Mouse (Mus musculus) right cerebral cortex, postnatal 25 days (tissue): ENCODE measurements around the gene Tet3.
A peak's percentile ranks its signal among the peaks of the same experiment; 100 is the strongest.
"Not testable (repeated sequence)": the region's sequence is repeated elsewhere in the genome, so short reads cannot be mapped to it uniquely, and the experiment has no call there.

ENCODE experiments used
- DNase-seq: peaks from one replicate; pipeline ENCODE4 v3.0.0; 2022

Gene Tet3

GRCm38 (mm10) chr6:83361523-83362248 lies 97.2 kb downstream of the Tet3 start:
- DNase-seq = no peak

GRCm38 (mm10) chr6:83357436-83357835 lies 101.4 kb downstream of the Tet3 start:
- no peak for DNase-seq

DNA sequence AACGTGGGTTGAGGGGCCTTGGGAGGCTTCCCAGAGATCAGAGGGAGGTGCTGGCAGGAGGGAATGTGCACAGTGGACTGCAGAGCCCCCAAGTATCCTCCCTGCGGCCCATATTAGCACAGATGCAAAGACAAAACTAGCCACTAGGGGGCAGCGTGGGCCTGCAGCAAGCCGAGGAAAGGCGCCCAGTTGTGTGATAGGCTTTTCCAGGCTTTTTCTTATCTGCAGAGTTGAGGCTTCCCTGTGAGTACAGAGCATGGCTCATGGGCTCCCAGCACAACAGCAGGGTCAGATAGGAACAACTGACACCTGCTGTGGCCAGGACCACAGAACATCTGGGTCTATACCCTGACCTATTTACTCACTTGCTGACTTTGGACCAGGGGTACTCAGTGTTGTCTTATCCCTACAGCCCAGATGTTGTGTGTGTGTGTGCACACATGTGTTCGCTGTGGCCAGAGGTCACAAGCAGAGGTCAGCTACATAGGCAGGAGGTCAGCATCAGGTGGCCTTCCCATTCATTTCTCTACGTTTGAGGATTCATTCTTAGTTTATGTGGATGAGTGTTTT lies 102.2 kb downstream of the Tet3 start:
- peak; percentile 79 for DNase-seq

DNA sequence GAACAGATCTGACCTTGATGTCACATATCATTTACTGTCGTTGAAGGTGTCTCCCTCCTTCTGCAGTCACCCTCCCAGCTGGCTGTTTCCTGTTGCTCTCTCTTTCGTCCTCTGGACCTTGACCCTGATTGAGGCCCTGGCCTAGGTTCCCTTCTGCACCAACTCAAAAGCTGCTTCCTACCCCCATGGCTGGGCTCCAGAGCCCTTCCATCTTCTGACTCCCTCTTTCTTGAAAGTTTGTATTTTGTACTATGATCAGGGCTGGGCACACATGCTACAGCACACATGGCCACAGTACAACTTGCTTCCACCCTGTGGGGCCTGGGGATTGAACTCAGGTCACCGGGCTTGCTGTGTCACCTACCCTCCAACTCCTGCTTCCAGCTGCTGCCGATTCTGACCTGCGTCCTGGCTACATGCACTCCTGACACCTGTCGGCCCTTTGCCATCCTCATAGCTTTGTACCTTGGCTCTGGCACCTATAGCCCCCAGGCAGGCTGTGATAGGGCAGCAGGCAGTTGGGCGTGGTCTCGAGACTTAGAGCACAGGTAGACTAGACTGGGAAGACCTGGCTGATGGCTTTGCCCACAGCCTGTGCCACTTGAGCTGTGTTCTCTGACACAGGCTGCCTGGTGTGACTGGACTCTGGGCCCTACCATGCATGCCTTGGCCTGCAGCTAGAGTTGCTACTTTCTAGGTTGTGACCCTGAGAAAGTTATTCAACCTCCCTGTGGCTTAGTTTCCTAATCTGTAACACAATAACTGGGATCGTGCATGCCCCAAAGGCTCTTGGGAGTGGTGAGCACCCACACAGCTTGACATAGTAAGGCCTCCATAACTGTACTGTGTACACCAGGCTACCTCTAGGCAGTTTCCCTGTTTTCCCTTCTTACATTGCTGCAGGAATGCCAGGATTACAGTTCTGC lies 103.8 kb downstream of the Tet3 start:
- DNase-seq = no peak

GRCm38 (mm10) chr6:83352666-83353410 lies 106.0 kb downstream of the Tet3 start:
- no peak for DNase-seq

GRCm38 (mm10) chr6:83351490-83352160 lies 107.3 kb downstream of the Tet3 start:
- no peak for DNase-seq

GRCm38 (mm10) chr6:83350851-83351405 lies 108.0 kb downstream of the Tet3 start:
- no peak for DNase-seq

- DNase-seq = no peak
Observed at GRCm38 (mm10) chr6:83350172-83350571, 108.7 kb downstream of the Tet3 start.

- peak; percentile 88 for DNase-seq
Observed at GRCm38 (mm10) chr6:83349274-83349958, 109.5 kb downstream of the Tet3 start.

- no peak for DNase-seq
Observed at GRCm38 (mm10) chr6:83348873-83349272, 110.0 kb downstream of the Tet3 start, which contains the start of gene Bola3. Gene Bola3, plus strand, starts transcription at chr6:83349147.

GRCm38 (mm10) chr6:83347916-83348315 lies 111.0 kb downstream of the Tet3 start:
- no peak for DNase-seq

- DNase-seq = not testable (repeated sequence)
Observed at GRCm38 (mm10) chr6:83345285-83345684, 113.6 kb downstream of the Tet3 start.

GRCm38 (mm10) chr6:83342957-83343356 lies 115.9 kb downstream of the Tet3 start:
- no peak for DNase-seq

DNA sequence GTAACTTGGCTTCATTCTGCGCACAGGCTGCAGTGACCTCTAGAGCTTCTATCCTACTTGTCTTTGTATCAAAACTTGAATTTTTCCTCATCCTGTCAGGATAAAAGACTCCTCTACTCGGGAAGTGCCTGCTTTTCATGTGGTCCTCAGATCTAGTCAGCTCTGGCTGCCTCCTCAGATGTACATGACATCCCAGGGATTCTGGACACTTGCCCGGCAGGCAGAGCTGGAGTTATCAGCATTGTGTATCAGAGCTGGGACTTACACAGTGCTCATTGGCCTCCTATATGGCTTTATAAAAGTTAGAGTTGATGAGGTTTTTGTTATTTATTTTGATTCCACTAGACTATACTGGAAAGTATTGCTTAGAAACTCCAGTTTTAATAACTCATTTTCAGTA lies 117.5 kb downstream of the Tet3 start:
- DNase-seq = no peak

- DNase-seq = no peak
Observed at GRCm38 (mm10) chr6:83327591-83328190, 131.2 kb downstream of the Tet3 start.

GRCm38 (mm10) chr6:83326761-83327160 lies 132.1 kb downstream of the Tet3 start:
- no peak for DNase-seq

DNA sequence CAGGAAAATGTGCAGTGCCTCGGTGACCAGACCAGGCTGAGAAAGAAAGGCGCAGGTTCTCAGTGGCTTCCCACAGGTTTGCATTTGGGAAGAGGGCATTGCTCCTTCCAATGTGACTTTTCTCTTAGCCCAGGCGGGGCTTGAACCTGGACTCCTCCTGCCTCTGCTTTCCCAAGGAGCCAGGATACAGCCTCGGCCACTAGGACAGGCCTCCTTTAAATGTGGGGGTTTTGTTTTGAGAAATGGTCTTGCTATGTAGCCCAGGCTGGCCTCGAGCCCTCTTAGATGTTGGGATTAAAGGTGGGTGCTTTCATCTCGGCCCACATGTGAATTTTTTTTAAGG lies 132.5 kb downstream of the Tet3 start:
- DNase-seq = no peak

- DNase-seq = peak; percentile 94
Observed at GRCm38 (mm10) chr6:83325525-83326393, 133.1 kb downstream of the Tet3 start, which contains the start of the genes Mthfd2 and Mob1a. Gene Mthfd2, minus strand, starts transcription at chr6:83325908. Gene Mob1a, plus strand, starts transcription at chr6:83326016.

- no peak for DNase-seq
Observed at GRCm38 (mm10) chr6:83323652-83324419, 135.0 kb downstream of the Tet3 start.
